Comparison of ENCODE assay signal across 11 mouse cellular contexts in genomic region chr1:89763912-89764311, GRCm38 (mm10).
DNase-seq lines count a peak whose midpoint lies in the region; ATAC-seq and TF ChIP-seq lines count a peak whose summit lies in the region.
"Had no signal": no experiment of that assay in that cellular context is flagged by ENCODE, and none has a peak within 500 bp of the region (broad histone marks: within the 10 kb centered on the region; RNA-seq: fewer than 3 reads in every experiment).

No protein-coding gene starts in this region.

- H3K4me1 ChIP-seq in hindbrain, embryonic 11.5 days (replicated peaks; ENCODE audit: control insufficient read depth, insufficient read depth, low read length), result peaks cover 6% of the 10 kb centered on the region
- 0 out of 2 replicates have a peak, but pooled peaks cover 8% of the 10 kb centered on the region for H3K4me1 ChIP-seq in hindbrain, postnatal 0 days (ENCODE audit: insufficient read depth, low read length)
- H3K4me1 ChIP-seq in forebrain, embryonic 12.5 days, result peaks cover 33% of the 10 kb centered on the region
- H3K4me1 ChIP-seq in cerebellum, adult 2 months (ENCODE audit: control insufficient read depth, insufficient read depth, low read length), result peaks cover 3% of the 10 kb centered on the region; the same call in 1 of the 2 replicates
- no peaks in the 10 kb centered on the region for H3K4me1 ChIP-seq in stomach, postnatal 0 days (replicated peaks; ENCODE audit: control insufficient read depth, insufficient read depth)

- TF ChIP-seq EP300 in stomach, postnatal 0 days (optimal IDR thresholded peaks at IDR 0.05), result no peak

- WGBS in hindbrain, embryonic 11.5 days, result 11% methylated on average over 3 of the region's 3 CpGs
- WGBS in hindbrain, postnatal 0 days, result 20% methylated on average over 3 of the region's 3 CpGs
- WGBS in forebrain, embryonic 12.5 days, result 25% methylated on average over 3 of the region's 3 CpGs
- WGBS in cerebellum, adult 2 months, result 48% methylated on average over 3 of the region's 3 CpGs
- WGBS in stomach, postnatal 0 days, result 28% methylated on average over 3 of the region's 3 CpGs

- no peaks in the 10 kb centered on the region for H3K9me3 ChIP-seq in hindbrain, embryonic 11.5 days (ENCODE audit: control insufficient read depth, low read length)
- H3K9me3 ChIP-seq in hindbrain, postnatal 0 days (ENCODE audit: low read length), result no peaks in the 10 kb centered on the region
- H3K9me3 ChIP-seq in forebrain, embryonic 12.5 days, result no peaks in the 10 kb centered on the region
- H3K9me3 ChIP-seq in stomach, postnatal 0 days (ENCODE audit: control insufficient read depth, low read length), result no peaks in the 10 kb centered on the region
- H3K9me3 ChIP-seq: stomach, embryonic 15.5 days had no signal

- H3K27me3 ChIP-seq in hindbrain, embryonic 11.5 days (ENCODE audit: control insufficient read depth, insufficient read depth, low read length), result peaks cover 2% of the 10 kb centered on the region; the same call in 1 of the 2 replicates
- H3K27me3 ChIP-seq in hindbrain, postnatal 0 days (ENCODE audit: insufficient read depth, low read length), result no peaks in the 10 kb centered on the region
- H3K27me3 ChIP-seq in forebrain, embryonic 12.5 days, result peaks cover 68% of the 10 kb centered on the region
- no peaks in the 10 kb centered on the region for H3K27me3 ChIP-seq in cerebellum, adult 2 months (ENCODE audit: control insufficient read depth, insufficient read depth, low read length)
- H3K27me3 ChIP-seq in stomach, postnatal 0 days (ENCODE audit: control insufficient read depth, insufficient read depth, low read length), result no peaks in the 10 kb centered on the region
- H3K27me3 ChIP-seq: Patski; stomach, embryonic 15.5 days had no signal

- no peak for TF ChIP-seq CTCF in hindbrain, postnatal 0 days (IDR thresholded peaks at IDR 0.05; ENCODE audit: low read depth)
- TF ChIP-seq CTCF in cerebellum, adult 2 months (IDR thresholded peaks at IDR 0.05; ENCODE audit: borderline replicate concordance, insufficient read depth, low read depth, low read length), result no peak
- TF ChIP-seq CTCF in stomach, postnatal 0 days (IDR thresholded peaks at IDR 0.05; ENCODE audit: low read depth), result no peak

- H3K27ac ChIP-seq in hindbrain, embryonic 11.5 days (ENCODE audit: low read depth, low read length), result no peak overlapping the region
- H3K27ac ChIP-seq in hindbrain, postnatal 0 days, result no peak overlapping the region
- H3K27ac ChIP-seq in forebrain, embryonic 12.5 days, result no peak overlapping the region
- no peak overlapping the region for H3K27ac ChIP-seq in cerebellum, adult 2 months (ENCODE audit: insufficient read depth, low read length)
- no peak overlapping the region for H3K27ac ChIP-seq in stomach, postnatal 0 days (replicated peaks)
- H3K27ac ChIP-seq: stomach, embryonic 15.5 days had no signal

- no peak for TF ChIP-seq POLR2A in cerebellum, adult 2 months (IDR thresholded peaks at IDR 0.05; ENCODE audit: borderline replicate concordance, insufficient read depth, low read length)

- ATAC-seq in hindbrain, embryonic 11.5 days (ENCODE audit: low FRiP score), result peak; percentile 54; the same call in 1 of the 2 replicates
- no peak for ATAC-seq in hindbrain, postnatal 0 days
- ATAC-seq in forebrain, embryonic 12.5 days (ENCODE audit: low FRiP score), result peak; percentile 36; the same call in 1 of the 2 replicates
- no peak for ATAC-seq in stomach, postnatal 0 days (ENCODE audit: low FRiP score, low TSS enrichment)
- ATAC-seq: hindbrain, embryonic 16.5 days; Patski had no signal

- H3K4me2 ChIP-seq in hindbrain, embryonic 11.5 days (replicated peaks; ENCODE audit: low read depth, low read length), result no peak overlapping the region
- H3K4me2 ChIP-seq in hindbrain, postnatal 0 days (ENCODE audit: low read depth, low read length), result no peak overlapping the region
- no peak overlapping the region for H3K4me2 ChIP-seq in forebrain, embryonic 12.5 days
- H3K4me2 ChIP-seq in stomach, postnatal 0 days (replicated peaks; ENCODE audit: low read depth), result no peak overlapping the region
- H3K4me2 ChIP-seq: stomach, embryonic 15.5 days had no signal

- no peaks in the 10 kb centered on the region for H3K36me3 ChIP-seq in hindbrain, embryonic 11.5 days (ENCODE audit: control insufficient read depth, insufficient read depth, low read length)
- H3K36me3 ChIP-seq in hindbrain, postnatal 0 days (ENCODE audit: insufficient read depth, low read length), result no peaks in the 10 kb centered on the region
- H3K36me3 ChIP-seq in forebrain, embryonic 12.5 days (replicated peaks), result peaks cover 4% of the 10 kb centered on the region; the same call in 1 of the 2 replicates
- H3K36me3 ChIP-seq in stomach, postnatal 0 days (ENCODE audit: control insufficient read depth, insufficient read depth, low read length), result no peaks in the 10 kb centered on the region
- H3K36me3 ChIP-seq: stomach, embryonic 15.5 days had no signal

- H3K9ac ChIP-seq in hindbrain, embryonic 11.5 days (ENCODE audit: low read depth, low read length), result no peak overlapping the region
- H3K9ac ChIP-seq in hindbrain, postnatal 0 days (replicated peaks; ENCODE audit: low read length), result no peak overlapping the region
- no peak overlapping the region for H3K9ac ChIP-seq in forebrain, embryonic 12.5 days
- H3K9ac ChIP-seq in stomach, postnatal 0 days (ENCODE audit: low read length), result no peak overlapping the region
- H3K9ac ChIP-seq: stomach, embryonic 15.5 days had no signal

- peak; percentile 60 for DNase-seq in hindbrain, embryonic 11.5 days (ENCODE audit: low spot score)
- no peak for DNase-seq in hindbrain, postnatal 0 days (ENCODE audit: low spot score)
- peak; percentile 77 for DNase-seq in R1 (ENCODE audit: low read depth, low spot score)
- DNase-seq in lung, postnatal 10 days, result peak; percentile 54
- no peak for DNase-seq in ovary, adult 18-20 months (ENCODE audit: low spot score)
- DNase-seq in cerebellum, adult 2 months, result no peak
- DNase-seq in stomach, postnatal 0 days (ENCODE audit: low spot score), result no peak

- no peak overlapping the region for H3K4me3 ChIP-seq in hindbrain, embryonic 11.5 days (ENCODE audit: low read depth, low read length)
- no peak overlapping the region for H3K4me3 ChIP-seq in hindbrain, postnatal 0 days (ENCODE audit: low read length)
- H3K4me3 ChIP-seq in forebrain, embryonic 12.5 days (replicated peaks), result no peak overlapping the region
- H3K4me3 ChIP-seq in cerebellum, adult 2 months (replicated peaks; ENCODE audit: insufficient read depth, low read depth, low read length), result no peak overlapping the region
- H3K4me3 ChIP-seq in stomach, postnatal 0 days (ENCODE audit: low read depth, low read length), result no peak overlapping the region
- H3K4me3 ChIP-seq: stomach, embryonic 15.5 days had no signal

Comparison
In these comparisons a context has a peak if more than half of its experiments do, and no peak if none do; other contexts are left out.
1. ATAC-seq: peak in hindbrain, embryonic 11.5 days (single experiment) and forebrain, embryonic 12.5 days (single experiment); none in hindbrain, postnatal 0 days (single experiment) and stomach, postnatal 0 days (single experiment).
2. DNase-seq: peak in hindbrain, embryonic 11.5 days (single experiment), R1 (single experiment) and lung, postnatal 10 days (single experiment); none in hindbrain, postnatal 0 days (single experiment), ovary, adult 18-20 months (single experiment), cerebellum, adult 2 months (0 of 2) and stomach, postnatal 0 days (single experiment).